Mouse (Mus musculus): ENCODE data around the gene Padi2.

The Padi2 gene

DNA sequence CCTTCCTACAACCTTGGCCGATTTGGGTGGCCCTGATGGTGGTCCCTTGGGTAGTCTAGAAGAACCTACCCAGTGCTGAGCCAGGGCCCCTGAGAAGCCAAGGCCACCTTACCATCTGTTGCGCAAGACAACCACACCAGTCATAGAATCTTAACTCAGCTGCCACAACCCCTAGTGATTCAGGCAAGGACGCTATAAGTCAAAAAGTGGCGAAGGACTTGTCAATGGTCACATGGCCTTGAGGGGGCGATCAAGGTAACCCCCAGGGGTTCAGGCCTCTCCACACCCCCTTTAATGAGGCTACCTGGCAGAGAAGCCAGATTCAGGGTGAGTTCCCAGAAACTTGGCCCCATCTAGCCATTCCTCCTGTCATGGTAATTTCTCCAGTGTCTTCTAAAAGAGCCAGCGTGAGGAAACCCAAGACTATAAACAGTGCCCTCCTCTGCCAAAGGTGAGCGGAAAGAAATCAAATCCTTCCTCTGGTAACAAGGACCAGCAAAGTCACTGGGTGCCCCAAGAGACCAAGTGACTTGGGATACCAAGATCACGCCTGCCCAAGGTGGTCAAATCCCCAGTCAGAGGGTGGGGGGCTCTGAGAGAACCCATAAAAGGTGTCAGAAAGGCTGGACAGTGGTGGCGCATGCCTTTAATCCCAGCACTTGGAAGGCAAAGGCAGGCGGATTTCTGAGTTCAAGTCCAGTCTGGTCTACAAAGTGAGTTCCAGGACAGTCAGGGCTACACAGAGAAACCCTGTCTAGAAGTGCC, 53.8 kb downstream of the Padi2 start:
- no peak for DNase-seq (ENCODE audit: low spot score)

DNA sequence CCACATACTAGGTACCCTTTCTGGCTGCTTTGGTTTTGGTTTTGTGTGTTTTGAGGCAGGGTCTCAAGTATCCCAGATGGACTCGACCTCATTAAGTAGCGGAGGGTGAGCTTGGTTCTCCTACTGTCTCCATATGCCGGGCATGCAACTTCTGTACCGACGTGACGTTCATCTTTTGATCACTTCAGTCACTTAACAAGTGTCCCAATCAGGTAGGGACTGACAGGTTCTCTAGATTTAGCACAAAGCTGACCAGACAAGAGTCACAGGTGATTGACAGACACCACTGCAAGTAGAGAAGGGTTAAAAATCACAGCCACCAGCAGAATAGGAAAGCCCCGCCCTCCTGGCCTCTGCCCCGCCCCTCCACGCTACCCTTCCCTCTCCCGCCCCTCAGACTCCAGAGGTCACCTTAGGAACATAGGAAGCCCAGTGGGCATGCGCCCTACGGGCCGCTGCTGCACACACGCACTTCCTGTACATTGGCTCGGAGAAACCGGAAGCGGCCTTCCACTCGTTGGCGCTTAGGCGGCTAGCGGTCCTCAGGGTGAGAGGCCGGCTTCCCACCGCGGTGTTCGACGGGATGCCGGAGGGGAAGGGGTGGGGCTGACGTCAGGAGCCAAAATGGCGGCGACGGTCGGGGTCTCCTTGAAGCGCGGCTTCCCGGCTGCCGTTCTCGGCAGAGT, 54.8 kb downstream of the Padi2 start, which contains the start of gene Sdhb:
Gene Sdhb (plus strand): TSS at position 423 of the 686 bp plus-strand sequence.
- peak; percentile 99 for DNase-seq (ENCODE audit: low spot score)

DNA sequence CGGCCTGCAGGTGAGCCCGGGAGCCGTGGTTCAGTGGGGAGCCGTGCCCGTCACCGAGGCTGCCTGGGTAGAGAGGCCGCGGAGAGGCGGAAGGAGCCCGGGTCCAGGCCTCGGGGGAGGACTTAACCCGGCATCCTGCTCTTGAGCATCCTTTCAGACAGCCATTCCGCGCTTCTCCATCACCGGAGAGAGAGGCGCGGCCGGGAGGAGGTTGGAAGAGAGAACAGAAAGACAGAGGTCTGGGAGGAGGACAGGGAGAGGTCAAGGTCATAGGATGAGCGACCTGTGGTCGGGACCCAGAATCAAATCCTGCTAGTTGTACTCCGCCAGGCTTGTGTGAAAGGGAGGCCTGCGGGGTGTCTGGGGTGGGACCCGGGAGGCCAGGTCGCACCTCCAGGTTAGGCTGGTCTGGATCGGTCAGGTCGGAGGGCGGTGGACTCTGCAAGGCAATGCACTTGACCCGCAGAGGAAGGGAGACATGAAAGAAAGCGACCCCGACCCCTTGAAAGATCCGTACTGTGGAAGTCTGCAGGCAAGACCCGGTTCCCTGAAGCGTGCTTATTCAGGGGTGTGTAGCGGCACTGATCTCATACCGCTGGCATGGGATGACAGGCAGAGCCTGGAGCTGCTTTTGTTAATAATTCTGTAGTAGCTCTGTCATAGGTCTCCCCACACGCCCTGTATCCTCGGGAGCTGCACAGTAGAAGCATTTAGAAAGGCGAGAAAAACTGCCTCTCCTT, 55.5 kb downstream of the Padi2 start:
- no peak for DNase-seq (ENCODE audit: low spot score)

DNA sequence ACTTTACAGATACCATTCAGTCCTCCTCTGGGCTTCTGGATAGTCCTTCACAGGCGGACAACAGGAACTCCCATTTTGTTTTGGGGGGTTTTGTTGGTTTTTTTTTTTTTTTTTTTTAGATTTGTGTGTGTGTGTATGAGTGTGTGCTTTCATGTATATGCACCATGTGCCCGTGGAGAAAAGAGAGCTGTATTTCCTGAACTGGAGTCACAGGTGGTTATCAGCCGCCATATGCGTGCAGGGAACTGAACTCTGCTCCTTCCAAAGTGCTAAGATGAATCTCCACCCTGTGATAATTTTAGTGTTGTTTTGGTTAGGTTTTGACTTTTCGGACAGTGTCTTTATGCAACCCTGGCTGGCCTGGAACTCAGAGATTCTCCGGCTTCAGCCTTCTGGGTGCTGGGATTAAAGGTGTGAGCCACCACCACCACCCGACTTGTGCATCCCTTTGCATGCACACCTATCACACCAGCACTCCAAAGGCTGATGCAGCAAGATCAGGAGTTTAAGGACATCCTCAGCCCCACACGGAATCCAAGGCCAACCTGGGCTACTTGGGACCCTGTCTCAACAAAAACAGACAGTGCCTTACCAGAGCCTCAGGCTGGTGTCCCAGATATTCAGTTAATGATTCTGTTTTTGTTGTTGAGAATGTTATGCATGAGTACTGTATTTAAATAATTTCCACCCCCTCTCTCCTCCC, 56.2 kb downstream of the Padi2 start:
- no peak for DNase-seq (ENCODE audit: low spot score)

DNA sequence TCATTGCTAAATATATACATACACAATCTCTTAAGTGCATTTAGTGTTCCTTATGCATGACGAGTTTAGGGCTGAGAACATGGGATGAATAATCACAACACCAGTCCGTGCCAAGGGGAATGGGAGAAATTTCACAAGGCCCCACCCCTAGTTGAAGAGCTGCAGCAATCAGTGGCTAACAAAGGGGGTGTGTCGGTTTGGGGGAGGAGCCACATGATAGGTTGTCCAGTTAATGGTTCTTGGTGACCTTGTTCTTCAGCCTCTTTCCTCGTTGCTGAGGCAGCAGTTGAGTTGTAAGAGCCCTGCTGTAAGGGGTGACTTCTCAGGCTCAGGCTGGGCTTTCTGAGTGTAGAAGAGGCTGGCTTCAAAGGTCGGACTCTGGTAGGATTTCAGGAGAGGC, 56.8 kb downstream of the Padi2 start:
- DNase-seq (ENCODE audit: low spot score), result no peak

DNA sequence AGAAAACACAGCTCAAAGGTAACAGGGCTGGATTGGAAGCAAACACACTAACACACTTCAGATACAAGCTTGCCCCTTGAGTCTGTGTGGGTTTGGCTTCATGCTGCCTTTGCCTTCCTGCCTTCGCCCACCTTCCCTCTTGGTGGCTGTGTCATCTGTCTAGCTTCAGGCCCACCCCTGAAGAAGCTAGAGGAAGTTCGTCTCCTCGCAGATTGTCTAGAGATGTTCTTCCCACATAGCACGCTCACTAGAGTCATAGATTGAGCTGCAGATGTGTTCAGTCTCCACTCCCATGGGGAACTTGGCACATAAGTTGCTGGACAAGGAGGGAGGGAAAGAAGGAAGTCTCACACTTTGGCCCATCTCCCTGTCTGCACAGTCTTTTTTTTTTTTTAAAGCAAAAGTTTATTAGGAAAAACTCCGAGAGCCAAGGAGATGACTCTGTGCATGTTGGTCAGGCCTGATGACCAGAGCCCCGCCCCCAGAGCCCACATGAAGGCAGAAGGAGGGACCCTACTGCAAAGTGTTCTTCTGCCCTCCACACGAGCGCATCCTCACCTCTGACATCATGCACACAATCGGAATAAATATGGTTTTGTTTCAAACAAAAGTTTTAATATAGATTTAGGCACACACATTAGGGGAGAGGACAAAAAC, 57.9 kb downstream of the Padi2 start:
- no peak for DNase-seq (ENCODE audit: low spot score)

DNA sequence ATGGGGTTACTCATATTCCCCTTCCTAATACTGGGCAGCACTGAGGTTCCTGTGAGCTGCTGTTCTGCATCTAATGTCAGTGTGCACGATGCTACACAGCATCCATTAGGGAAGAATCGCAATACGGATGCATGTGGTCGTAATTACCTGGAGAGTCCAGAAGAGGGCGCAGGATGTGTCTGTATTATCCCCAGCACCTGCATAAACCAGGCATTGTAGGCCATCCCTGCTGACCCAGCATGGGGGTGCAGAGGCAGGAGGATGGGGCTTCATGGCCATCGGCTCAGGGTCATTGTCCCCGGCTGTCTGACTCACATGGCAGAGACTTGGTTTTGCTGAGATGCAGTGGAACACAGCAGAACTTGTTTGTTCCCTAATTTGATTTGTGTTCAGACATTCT, 58.5 kb downstream of the Padi2 start:
- DNase-seq (ENCODE audit: low spot score), result peak; percentile 91

DNA sequence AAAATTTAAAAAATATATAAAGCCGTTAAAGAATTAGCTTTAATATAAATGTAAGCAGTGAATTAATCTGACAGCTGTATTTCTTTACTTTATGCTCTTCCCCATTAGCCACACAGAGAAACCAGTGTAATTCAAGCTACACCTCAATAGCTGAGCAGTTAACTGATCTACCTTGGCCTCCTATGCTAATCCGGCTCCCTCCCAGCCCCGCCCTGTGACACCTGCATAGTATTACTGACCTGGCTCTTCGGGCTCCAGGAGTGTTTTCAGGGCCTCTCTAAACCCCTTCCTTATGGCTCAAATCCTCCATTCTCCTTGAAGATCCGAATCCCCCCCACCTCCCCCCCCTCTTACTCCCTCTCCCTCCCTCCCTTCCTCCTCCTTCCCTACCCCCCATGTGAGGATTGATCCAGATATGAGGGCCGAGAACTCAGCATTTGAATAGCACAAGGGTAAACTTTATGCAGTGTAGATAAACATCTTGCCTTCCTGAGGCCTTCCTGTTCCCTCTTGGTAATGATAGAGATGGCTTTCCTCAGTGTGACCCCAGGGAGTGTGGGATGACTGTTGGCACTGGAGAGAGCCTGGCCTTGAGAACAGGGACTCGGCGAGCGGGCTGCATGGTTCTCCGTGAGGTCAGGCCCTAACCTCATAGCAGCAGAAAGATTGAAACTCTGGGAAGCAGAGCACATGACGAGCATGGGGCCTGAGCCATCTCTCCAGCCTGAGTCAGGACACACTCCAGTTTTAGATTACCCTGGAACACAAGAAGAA, 61.4 kb downstream of the Padi2 start:
- DNase-seq (ENCODE audit: low spot score), result no peak

DNA sequence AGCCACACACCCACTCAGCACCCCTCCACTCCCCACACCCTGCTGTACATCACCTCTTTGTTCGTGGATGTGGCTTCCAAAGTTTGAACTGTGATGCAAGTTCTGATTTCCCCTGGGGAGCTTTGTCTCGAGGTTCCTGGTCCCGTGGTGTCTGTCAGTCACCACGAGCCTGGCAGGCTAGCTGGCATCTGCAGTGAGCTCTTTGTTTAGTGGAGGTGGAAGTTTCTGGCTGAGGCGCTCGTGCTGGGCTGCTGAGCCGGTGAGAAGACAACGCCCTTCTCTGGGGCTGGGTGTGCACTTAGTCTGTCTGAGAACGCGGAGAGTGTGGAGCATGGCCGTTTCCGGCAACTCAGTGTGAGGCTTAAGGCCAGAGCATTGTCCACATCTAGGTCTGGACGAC, 65.5 kb downstream of the Padi2 start:
- no peak for DNase-seq (ENCODE audit: low spot score)

DNA sequence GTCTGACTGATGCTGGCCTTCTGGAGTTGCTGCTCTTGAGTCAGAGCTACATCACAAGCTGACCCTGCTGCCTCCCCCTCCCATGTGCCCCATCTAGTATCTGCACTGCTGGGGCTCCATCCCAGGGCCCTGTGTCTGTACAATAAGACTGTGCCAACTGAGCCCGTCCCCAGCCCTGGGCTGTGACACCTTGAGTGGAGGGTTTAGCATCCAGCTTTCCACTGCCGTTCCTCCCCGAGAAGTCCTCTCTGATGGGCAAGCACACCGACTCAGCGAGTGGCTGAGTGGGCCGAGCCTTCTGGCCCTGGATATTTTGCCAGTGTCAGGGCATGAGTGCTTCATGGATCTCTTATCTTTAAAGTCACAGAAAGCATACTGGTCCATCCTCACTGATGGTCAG, 68.3 kb downstream of the Padi2 start:
- no peak for DNase-seq (ENCODE audit: low spot score)

DNA sequence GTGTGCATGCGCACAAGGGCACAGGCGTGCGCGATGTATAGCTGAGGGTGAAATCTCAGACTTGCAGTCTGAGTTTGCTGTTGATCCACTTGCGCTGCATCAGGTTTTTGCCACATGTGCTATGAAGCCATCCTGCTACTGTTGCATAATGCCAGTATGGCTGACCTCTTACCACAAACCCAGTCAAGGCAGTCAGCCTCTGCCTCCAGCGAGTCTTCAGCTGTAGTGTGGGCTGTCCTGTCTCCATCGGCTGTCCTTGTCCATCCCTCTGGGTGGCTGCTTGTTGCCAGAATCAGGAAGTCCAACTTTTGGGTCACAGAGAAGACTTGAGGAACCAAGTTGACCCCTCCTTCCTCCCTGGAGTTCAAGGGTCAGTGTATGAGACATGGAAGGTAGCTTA, 69.2 kb downstream of the Padi2 start:
- no peak for DNase-seq (ENCODE audit: low spot score)

DNA sequence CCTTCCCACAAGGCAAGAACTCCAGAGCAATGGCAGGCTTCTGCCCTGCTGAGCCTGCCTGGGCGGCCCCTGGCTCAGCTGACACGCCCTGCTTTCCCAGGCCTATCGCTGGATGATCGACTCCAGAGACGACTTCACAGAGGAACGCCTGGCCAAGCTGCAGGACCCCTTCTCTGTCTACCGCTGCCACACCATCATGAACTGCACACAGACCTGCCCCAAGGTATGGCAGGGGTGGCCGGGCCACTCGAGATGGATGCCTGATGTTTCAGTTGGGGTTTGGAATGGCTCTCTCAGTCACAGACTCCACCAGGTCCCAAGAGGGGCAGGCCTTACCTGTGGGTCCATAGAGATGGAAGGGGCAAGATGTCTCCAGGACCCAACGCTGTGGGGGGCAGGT, 71.1 kb downstream of the Padi2 start:
- no peak for DNase-seq (ENCODE audit: low spot score)

DNA sequence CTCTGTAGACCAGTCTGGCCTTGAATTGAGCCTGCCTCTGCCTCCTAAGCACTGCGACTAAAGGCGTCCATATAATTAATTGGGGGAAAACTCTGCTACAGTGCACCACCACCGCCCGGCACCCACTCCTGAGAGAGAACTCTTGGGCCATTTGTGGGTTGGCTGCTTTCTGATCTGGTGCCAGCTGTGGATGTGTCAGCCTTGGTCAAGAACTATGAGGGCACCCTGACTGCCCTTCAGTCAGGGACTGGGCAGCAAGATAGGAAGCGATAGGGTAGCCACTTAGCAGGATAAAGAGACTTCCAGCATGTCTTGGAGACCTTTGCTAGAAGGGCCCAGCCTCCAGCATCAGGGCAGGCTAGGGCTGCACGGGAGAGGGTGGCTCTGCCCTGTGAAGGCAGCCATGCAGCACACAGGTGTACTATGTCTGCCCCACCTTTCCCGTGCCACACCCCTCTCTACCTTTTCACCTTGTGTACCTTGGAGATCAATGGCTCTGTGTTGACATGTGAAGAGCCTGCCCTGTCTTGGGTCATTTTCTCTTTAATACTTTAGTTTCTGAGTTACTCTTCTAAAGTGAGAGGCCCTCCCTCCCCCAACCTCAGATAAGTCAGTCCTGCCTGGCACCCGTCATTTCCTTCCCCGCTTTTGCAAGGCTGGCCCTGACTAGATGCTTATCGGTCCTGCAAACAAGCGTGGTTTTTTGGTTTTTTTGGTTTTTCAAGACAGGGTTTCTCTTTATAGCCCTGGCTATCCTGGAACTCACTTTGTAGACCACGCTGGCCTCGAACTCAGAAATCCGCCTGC, 71.9 kb downstream of the Padi2 start:
- no peak for DNase-seq (ENCODE audit: low spot score)

DNA sequence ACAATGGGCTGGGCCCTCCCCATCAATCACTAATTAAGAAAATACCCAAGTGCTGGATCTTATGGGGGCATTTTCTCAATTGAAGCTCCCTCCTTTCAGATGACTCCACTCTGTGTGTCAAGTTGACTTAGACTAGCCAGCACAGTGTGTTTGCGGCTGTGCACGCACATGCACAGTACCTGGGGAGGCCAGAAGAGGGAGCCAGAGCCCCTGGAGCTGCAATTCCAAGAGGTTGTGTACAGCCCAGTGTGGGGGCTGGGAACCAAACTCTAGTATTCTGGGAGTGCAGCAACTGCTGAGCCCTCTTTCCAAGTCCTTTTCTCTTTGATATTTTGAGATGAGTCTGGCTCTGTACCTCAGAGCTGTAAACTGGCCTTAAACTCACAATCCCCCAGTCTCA, 75.5 kb downstream of the Padi2 start:
- DNase-seq (ENCODE audit: low spot score), result no peak

DNA sequence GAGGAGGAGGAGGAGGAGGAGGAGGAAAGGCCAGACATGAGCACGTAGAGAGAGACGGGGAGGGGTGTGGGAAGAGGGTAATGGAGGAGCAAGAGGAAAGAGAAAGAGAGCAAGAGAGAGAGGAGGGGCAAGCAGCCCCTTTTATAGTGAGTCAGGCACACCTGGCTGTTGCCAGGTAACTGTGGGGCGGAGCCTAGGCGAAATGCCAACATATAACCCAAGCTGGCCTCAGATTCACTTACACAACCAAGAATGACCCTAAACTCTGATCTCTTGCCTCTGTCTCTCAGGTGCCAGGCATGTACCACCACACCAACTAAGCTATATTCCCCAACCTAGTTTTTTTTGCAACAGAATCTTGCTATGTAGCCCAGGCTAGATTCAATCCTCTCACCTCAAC, 76.7 kb downstream of the Padi2 start:
- DNase-seq (ENCODE audit: low spot score), result no peak

DNA sequence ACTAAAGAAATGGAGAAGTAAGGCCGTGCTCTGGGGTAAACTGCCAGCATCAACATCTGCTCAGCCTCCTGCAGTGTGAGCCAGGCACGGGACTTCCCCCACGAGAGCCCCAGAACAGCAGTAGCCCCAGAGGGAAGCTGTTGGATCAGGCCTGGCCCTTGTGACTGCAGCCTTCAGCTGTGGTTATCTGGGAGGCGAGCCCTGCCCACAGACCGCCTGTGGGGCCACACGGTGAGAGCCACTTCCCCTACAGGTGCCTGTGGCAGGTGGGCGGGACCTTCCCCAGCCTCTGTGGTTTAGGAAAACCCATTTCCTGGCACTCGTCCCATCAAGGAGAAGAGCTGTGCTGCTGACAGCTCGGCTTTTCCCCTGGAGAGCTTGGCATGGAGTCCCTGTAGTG, 77.3 kb downstream of the Padi2 start:
- DNase-seq (ENCODE audit: low spot score), result no peak

DNA sequence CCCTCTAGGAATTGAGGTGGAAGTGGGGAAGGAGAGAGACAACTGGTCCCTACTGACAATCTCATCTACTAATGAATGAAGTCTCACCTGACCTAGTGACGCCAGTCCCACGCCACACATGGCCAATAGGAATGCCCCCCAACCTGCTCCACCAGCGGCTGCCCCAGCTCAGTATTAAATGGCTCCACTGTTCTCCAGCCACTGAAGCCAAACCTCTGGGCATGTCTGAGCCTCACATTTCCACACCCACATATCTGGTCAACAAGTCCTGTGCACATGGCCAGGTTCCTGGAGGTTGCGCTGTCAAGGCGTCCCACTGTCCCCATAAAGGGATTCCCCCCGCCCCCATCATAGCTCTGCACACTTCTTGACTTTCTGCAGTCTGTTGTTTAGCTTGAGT, 78.4 kb downstream of the Padi2 start:
- DNase-seq (ENCODE audit: low spot score), result no peak

DNA sequence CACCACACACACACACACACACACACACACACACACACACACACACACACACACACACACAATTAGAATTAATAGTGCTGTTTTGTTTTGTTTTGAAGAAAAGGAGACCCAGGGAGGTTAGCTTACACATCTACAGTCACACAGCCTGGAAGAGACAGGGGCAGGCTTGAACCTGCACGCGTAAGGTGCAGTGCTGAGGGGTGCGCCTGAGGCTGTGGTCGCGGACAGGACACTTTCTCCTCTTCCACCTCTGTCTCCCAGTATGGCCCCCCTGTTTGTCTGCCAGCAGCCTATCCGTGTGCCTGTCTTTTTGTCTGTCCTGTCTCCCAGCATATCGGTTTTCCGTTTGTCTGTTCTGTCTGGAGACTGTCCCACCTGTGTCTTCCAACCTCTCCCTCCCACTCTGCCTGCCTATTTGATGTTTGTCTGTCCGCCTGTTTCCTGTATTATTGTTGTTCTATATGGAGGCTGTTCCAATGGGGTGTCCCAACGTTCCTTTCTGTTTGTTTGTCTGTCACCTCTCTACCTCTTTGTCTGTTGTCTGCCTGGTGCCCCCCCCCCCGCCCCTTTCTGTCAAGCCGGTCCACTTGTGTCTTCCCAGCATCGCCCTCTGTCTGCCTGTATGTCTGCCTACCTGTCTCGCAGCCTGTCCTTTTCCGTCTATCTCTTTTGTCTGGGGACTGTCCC, 80.0 kb downstream of the Padi2 start:
- peak; percentile 37 for DNase-seq (ENCODE audit: low spot score)

DNA sequence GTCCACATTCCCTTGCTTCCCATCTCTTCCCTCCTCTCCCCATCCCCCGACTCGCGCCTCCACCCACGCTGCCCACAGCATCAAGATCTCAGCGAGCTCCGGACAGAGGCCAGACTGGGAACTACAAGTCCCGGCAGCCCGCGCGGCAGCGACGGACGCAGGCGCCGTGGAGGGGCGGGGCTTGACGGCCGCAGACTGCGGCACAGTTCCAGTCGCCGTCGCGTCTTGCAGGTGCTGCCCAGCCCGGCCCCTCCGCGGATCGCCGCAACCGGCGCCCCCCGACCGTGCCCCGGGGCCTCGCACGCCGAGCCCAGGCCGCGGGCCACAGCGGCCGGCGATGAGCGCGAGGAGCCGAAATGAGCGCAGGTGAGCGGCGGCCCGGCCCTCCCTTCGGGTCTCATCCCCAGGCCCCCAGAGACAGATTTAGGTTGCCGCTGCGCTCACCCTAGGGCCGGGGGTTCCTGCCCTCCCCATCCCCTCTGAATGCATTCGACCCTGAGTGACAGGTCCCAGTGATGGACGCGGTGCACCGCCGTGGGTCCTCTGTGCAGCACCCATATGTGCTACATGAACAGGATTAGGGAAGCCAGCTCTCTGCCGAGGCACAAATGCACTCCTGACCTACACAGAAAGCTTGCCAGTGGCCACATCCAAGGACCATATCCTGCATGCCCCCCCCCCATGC, 80.7 kb downstream of the Padi2 start, which contains the start of gene Atp13a2:
Gene Atp13a2 (plus strand): TSS at position 163 of the 685 bp plus-strand sequence.
- DNase-seq (ENCODE audit: low spot score), result peak; percentile 91
